Mouse (Mus musculus) heart, postnatal 10 days (tissue): ENCODE data around the gene Shroom3. TPM values are rescaled to one million over a fixed set of nuclear protein-coding genes. Genes with fewer than 3 reads are reported as not detected.

Experiments used
- DNase-seq, 2 experiments: peaks; one replicate each; pipeline ENCODE4 v3.0.0; 2021
- intact Hi-C: fragments of 180-260 bp; cut with DNase I; formaldehyde crosslinking; loops from one replicate; pipeline ENCODE4 v1.15.1; 2025
- total RNA-seq, 2 experiments: library from RNA; stranded (reverse); gene quantifications; 2 replicates each; pipeline ENCODE4 v1.2.3; 2021

Gene Shroom3
- total RNA-seq, result 10 to 100 TPM; 32.5 to 45.5 TPM

GRCm38 (mm10) chr5:92683351-92683807 lies at the start of gene Shroom3:
Gene Shroom3, plus strand, starts transcription at chr5:92683435.
- intact Hi-C loops, result loop anchor here (5.0 to 10.0 kb wide), 3 partner anchors 269 to 641 kb away; no protein-coding TSS in a partner anchor
- peak; percentile 40 to 41 for DNase-seq

GRCm38 (mm10) chr5:92633526-92633925 lies 49.7 kb upstream of the Shroom3 start:
- intact Hi-C loops, result no loop called here
- DNase-seq, result no peak

- DNase-seq, result no peak
- intact Hi-C loops, result no loop called here
Observed at GRCm38 (mm10) chr5:92634916-92635315, 48.3 kb upstream of the Shroom3 start.

- no peak for DNase-seq
- intact Hi-C loops, result no loop called here
Observed at GRCm38 (mm10) chr5:92635891-92636290, 47.3 kb upstream of the Shroom3 start.

- DNase-seq, result no peak
- intact Hi-C loops, result no loop called here
Observed at GRCm38 (mm10) chr5:92640861-92641260, 42.4 kb upstream of the Shroom3 start.

- intact Hi-C loops, result loop anchor here (1.0 to 5.0 kb wide), 2 partner anchors 149 to 195 kb away; partner anchors contain the start of gene Scarb2
- peak; percentile 71 to 81 for DNase-seq
Observed at GRCm38 (mm10) chr5:92656256-92656655, 27.0 kb upstream of the Shroom3 start.

GRCm38 (mm10) chr5:92664321-92664720 lies 18.9 kb upstream of the Shroom3 start:
- no peak for DNase-seq
- intact Hi-C loops, result no loop called here

- DNase-seq, result no peak
- intact Hi-C loops, result no loop called here
Observed at GRCm38 (mm10) chr5:92666860-92667259, 16.4 kb upstream of the Shroom3 start.

- DNase-seq, result peak; percentile 32 to 56
- intact Hi-C loops, result no loop called here
Observed at GRCm38 (mm10) chr5:92674859-92675573, 8.2 kb upstream of the Shroom3 start, which contains the start of gene Ccdc158. Gene Ccdc158, minus strand, starts transcription at chr5:92675271.

GRCm38 (mm10) chr5:92675574-92675920 lies 7.7 kb upstream of the Shroom3 start:
- intact Hi-C loops, result no loop called here
- DNase-seq, result no peak

- DNase-seq, result peak; percentile 39 to 58
- intact Hi-C loops, result loop anchor here (1.0 kb wide), 1 partner anchor 47 kb away; no protein-coding TSS in a partner anchor
Observed at GRCm38 (mm10) chr5:92679441-92679840, 3.8 kb upstream of the Shroom3 start.

GRCm38 (mm10) chr5:92681861-92682260 lies 1.4 kb upstream of the Shroom3 start:
- intact Hi-C loops, result loop anchor here (5.0 to 10.0 kb wide), 3 partner anchors 270 to 643 kb away; no protein-coding TSS in a partner anchor
- DNase-seq, result no peak

- peak; percentile 34 to 38 for DNase-seq
- intact Hi-C loops, result loop anchor here (5.0 to 10.0 kb wide), 3 partner anchors 270 to 642 kb away; no protein-coding TSS in a partner anchor
Observed at GRCm38 (mm10) chr5:92682621-92683348, 450 bp upstream of the Shroom3 start.

- DNase-seq, result no peak
- intact Hi-C loops, result loop anchor here (5.0 to 10.0 kb wide), 3 partner anchors 268 to 641 kb away; no protein-coding TSS in a partner anchor
Observed at GRCm38 (mm10) chr5:92683871-92684475, 738 bp downstream of the Shroom3 start.

GRCm38 (mm10) chr5:92684715-92685460 lies 1.7 kb downstream of the Shroom3 start:
- DNase-seq, result no peak
- intact Hi-C loops, result loop anchor here (5.0 to 10.0 kb wide), 3 partner anchors 267 to 640 kb away; no protein-coding TSS in a partner anchor

GRCm38 (mm10) chr5:92688124-92688523 lies 4.9 kb downstream of the Shroom3 start:
- DNase-seq, result no peak
- intact Hi-C loops, result loop anchor here (10.0 kb wide), 1 partner anchor 637 kb away; no protein-coding TSS in a partner anchor

GRCm38 (mm10) chr5:92688569-92688968 lies 5.3 kb downstream of the Shroom3 start:
- DNase-seq, result no peak
- intact Hi-C loops, result loop anchor here (10.0 kb wide), 1 partner anchor 636 kb away; no protein-coding TSS in a partner anchor

GRCm38 (mm10) chr5:92692206-92693007 lies 9.2 kb downstream of the Shroom3 start:
- DNase-seq, result peak in 1 of 2 experiments; percentile 13
- intact Hi-C loops, result no loop called here

GRCm38 (mm10) chr5:92693744-92694143 lies 10.5 kb downstream of the Shroom3 start:
- intact Hi-C loops, result no loop called here
- no peak for DNase-seq
